Mouse (Mus musculus) thymus, adult 18-20 months (tissue): ENCODE measurements around the gene Cbln3.

Experiments used
- DNase-seq, 2 experiments: peaks; one replicate each; pipeline ENCODE4 v3.0.0; 2022; ENCODE audit warnings: mixed read lengths in 2 of 2

Cbln3 gene

GRCm38 (mm10) chr14:55842794-55843193 is 41.4 kb downstream of the Cbln3 start:
- DNase-seq: no peak

DNA sequence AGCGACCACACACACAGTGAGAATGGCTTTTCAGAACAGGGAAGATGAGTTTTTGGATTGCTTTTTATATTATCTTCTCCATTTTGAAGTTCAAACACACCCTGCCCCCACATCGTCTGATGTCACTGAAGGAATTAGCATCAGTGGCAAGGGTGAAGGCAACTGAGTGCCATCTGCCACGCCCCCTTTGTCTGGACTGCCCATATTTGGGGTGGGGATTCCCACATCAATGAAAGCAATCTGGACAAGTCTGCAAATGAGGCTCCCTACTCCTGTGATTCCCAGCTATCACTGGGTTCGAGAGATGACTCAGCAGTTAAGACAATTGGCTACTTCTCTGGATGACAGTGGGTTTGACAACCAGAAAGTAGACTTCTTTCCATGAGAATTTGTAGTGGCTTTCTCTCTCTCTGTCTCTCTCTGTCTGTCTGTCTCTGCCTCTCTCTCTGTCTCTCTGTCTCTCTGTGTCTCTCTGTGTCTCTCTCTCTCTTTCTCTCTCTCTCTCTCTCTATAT is 43.3 kb downstream of the Cbln3 start:
- no peak for DNase-seq

DNA sequence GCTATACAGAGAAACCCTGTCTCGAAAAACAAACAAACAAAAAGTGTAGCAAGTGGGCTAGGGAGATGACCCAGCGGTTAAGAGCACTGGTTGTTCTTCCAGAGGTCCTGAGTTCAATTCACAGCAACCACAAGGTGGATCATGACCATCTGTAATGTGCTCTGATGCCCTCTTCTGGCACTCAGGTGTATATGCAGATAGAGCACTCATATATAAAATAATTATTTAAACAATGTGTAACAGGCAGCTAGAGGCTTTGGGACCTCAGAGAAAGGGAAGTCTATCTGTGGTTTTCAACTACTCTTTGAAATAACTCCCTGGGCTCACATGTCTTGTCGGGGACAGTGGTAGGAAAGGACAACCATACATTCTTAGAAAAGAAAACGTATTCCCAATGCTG is 45.5 kb downstream of the Cbln3 start:
- no peak for DNase-seq

GRCm38 (mm10) chr14:55838312-55838711 is 45.9 kb downstream of the Cbln3 start:
- DNase-seq: no peak

GRCm38 (mm10) chr14:55834808-55835533 is 49.2 kb downstream of the Cbln3 start:
- DNase-seq: no peak

- DNase-seq: no peak
These were observed 51.1 kb downstream of the Cbln3 start for GRCm38 (mm10) chr14:55833126-55833525.

DNA sequence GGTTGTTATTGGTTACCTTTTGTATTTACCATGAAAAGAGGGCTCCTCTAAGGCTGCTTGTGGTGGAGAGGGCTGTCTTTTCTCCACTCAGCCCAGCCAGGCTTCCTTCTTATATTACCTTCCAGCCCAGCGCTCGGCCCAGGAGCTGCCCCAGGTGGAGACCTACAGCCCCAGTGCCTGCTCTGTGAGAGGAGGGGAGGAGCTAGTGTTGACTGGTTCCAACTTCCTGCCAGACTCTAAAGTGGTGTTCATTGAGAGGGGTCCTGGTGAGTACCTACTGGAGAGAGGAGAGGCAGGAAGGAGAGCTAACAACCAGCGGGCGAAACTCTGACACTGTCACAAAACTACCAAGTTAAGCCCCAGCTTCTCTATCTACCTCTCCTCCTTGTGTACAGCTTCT is 53.9 kb downstream of the Cbln3 start:
- no peak for DNase-seq

- DNase-seq: no peak
These were observed 54.3 kb downstream of the Cbln3 start for GRCm38 (mm10) chr14:55829854-55830253.
